32 mouse cellular contexts compared by ENCODE assay signal in the genomic region with DNA sequence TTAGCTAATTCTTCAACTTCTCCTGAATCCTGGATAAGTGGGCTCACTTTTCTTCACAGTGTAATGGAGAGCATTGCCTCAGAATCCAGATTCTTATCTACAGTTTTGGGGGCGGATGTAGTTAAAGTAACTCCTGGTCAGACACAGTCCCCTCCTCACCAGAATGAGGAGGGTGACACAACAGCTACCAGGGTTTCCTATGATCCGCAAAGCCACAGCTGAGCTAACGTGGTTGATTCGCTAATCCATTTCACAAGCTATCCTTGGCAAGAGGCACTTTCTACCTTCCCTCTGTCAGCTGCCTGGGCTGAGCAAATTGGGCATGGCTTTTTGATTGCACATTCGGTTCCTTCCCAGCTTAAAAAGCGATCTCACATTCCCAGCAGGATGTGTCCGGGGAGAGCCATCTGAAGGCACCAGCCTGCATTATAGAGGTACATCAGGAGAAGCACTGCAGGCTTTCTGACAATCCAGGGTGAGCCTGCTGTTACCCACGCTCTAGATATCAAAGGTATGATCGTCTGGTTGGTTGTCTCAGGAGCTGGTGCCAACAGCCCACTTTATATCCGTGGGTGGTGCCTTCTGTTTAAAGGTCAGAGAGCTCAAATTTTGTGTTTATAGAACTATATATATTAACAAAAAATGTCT. TPM values are rescaled to one million over a fixed set of nuclear protein-coding genes. Genes with fewer than 3 reads are reported as not detected.
DNase-seq lines count a peak whose midpoint lies in the region; ATAC-seq lines count a peak whose summit lies in the region.
"Had no signal": no experiment of that assay in that cellular context is flagged by ENCODE, and none has a peak within 500 bp of the region (broad histone marks: within the 10 kb centered on the region; RNA-seq: fewer than 3 reads in every experiment).

No protein-coding gene starts in this region.

- H3K9me3 ChIP-seq in hindbrain, embryonic 11.5 days (ENCODE audit: control insufficient read depth, low read length) = no peaks in the 10 kb centered on the region
- H3K9me3 ChIP-seq: embryonic facial prominence, embryonic 10.5 days; forebrain, embryonic 10.5 days; heart, embryonic 13.5 days; hindbrain, embryonic 12.5 days; limb, embryonic 15.5 days had no signal

- WGBS in hindbrain, embryonic 11.5 days = 85% methylated on average over 10 of the region's 10 CpGs

- H3K4me1 ChIP-seq in hindbrain, embryonic 11.5 days (replicated peaks; ENCODE audit: control insufficient read depth, insufficient read depth, low read length) = no peaks in the 10 kb centered on the region
- H3K4me1 ChIP-seq: embryonic facial prominence, embryonic 10.5 days; forebrain, embryonic 10.5 days; heart, embryonic 13.5 days; hindbrain, embryonic 12.5 days; limb, embryonic 15.5 days had no signal

- H3K36me3 ChIP-seq in hindbrain, embryonic 11.5 days (ENCODE audit: control insufficient read depth, insufficient read depth, low read length) = no peaks in the 10 kb centered on the region
- H3K36me3 ChIP-seq: embryonic facial prominence, embryonic 10.5 days; forebrain, embryonic 10.5 days; heart, embryonic 13.5 days; hindbrain, embryonic 12.5 days; limb, embryonic 15.5 days had no signal

- ATAC-seq in hindbrain, embryonic 11.5 days (ENCODE audit: low FRiP score) = no peak
- ATAC-seq: CD4-positive, CD25-positive, alpha-beta regulatory T cell, adult 4 months; forebrain, embryonic 16.5 days; inflammation-experienced regulatory T-cells, adult 6 months; midbrain, embryonic 16.5 days had no signal

- H3K4me2 ChIP-seq in hindbrain, embryonic 11.5 days (replicated peaks; ENCODE audit: low read depth, low read length) = no peak overlapping the region
- H3K4me2 ChIP-seq: heart, embryonic 13.5 days; hindbrain, embryonic 12.5 days; limb, embryonic 15.5 days; lung, embryonic 14.5 days had no signal

- no peak overlapping the region for H3K9ac ChIP-seq in hindbrain, embryonic 11.5 days (ENCODE audit: low read depth, low read length)
- H3K9ac ChIP-seq: heart, embryonic 13.5 days; hindbrain, embryonic 12.5 days; limb, embryonic 15.5 days; liver, embryonic 14.5 days; lung, embryonic 14.5 days had no signal

- no peaks in the 10 kb centered on the region for H3K27me3 ChIP-seq in hindbrain, embryonic 11.5 days (ENCODE audit: control insufficient read depth, insufficient read depth, low read length)
- H3K27me3 ChIP-seq: heart, embryonic 13.5 days; hindbrain, embryonic 12.5 days; limb, embryonic 15.5 days had no signal

- H3K27ac ChIP-seq in hindbrain, embryonic 11.5 days (ENCODE audit: low read depth, low read length) = no peak overlapping the region
- H3K27ac ChIP-seq: embryonic facial prominence, embryonic 10.5 days; forebrain, embryonic 10.5 days; heart, embryonic 13.5 days; hindbrain, embryonic 12.5 days; kidney, postnatal 0 days; limb, embryonic 15.5 days; liver, embryonic 14.5 days had no signal

- DNase-seq in cerebellum, postnatal 14 days = peak; percentile 16 to 22
- no peak for DNase-seq in cerebellum, adult 8-10 months
- peak; percentile 14 for DNase-seq in right cerebral cortex, adult 18-20 months
- DNase-seq in right cerebral cortex, postnatal 36 days (ENCODE audit: low spot score in 2 of 2) = no peak
- DNase-seq in layer of hippocampus, postnatal 10 days (ENCODE audit: low spot score in 2 of 2) = peak; percentile 24 to 29
- no peak for DNase-seq in retina, embryonic 14.5 days (ENCODE audit: low spot score)
- DNase-seq in adipocyte (ENCODE audit: low spot score) = no peak
- no peak for DNase-seq in hindbrain, embryonic 11.5 days (ENCODE audit: low spot score)
- DNase-seq: adrenal gland, postnatal 36 days; cerebellum, adult 11-12 months; cerebellum, postnatal 36 days; gastrocnemius, postnatal 14 days; heart, adult 18-20 months; heart, postnatal 14 days; kidney, adult 2 months; lung, embryonic 14.5 days; lung, postnatal 36 days; thymus, adult 18-20 months; thymus, postnatal 4 days had no signal

- no peak overlapping the region for H3K4me3 ChIP-seq in hindbrain, embryonic 11.5 days (ENCODE audit: low read depth, low read length)
- H3K4me3 ChIP-seq: embryonic facial prominence, embryonic 10.5 days; forebrain, embryonic 10.5 days; heart, embryonic 13.5 days; hindbrain, embryonic 12.5 days; limb, embryonic 15.5 days had no signal

RNA-seq across cellular contexts. Expression of gene Gm9817, which starts 21.2 kb away (rescaled TPM):
- under 1 TPM in 1 of 2 experiments, not detected in 1; 0.14 TPM for total RNA-seq in layer of hippocampus, postnatal 10 days (2021)
- 0.07 TPM in 1 of 2 replicates, not detected in the other for polyA plus RNA-seq in hindbrain, embryonic 11.5 days (2014; fragmentation: Nextera tagmentation; extraction: Ambion mirVana)
- total RNA-seq: heart, postnatal 14 days; left cerebral cortex, postnatal 36 days had no signal
- polyA plus RNA-seq: embryonic facial prominence, embryonic 10.5 days; forebrain, embryonic 10.5 days; forebrain, embryonic 16.5 days; hindbrain, embryonic 12.5 days; kidney, adult 2 months; liver, embryonic 14.5 days; lung, embryonic 14.5 days; midbrain, embryonic 16.5 days; neural tube, embryonic 14.5 days had no signal

Comparison
In these comparisons a context has a peak if more than half of its experiments do, and no peak if none do; other contexts are left out.
1. DNase-seq: peak in cerebellum, postnatal 14 days (2 of 2), right cerebral cortex, adult 18-20 months (single experiment) and layer of hippocampus, postnatal 10 days (2 of 2); none in cerebellum, adult 8-10 months (single experiment), right cerebral cortex, postnatal 36 days (0 of 2), retina, embryonic 14.5 days (single experiment), adipocyte (single experiment) and hindbrain, embryonic 11.5 days (single experiment).